Mouse (Mus musculus): ENCODE data around the gene Hist1h3i. TPM values are rescaled to one million over a fixed set of nuclear protein-coding genes. Genes with fewer than 3 reads are reported as not detected.

The Hist1h3i gene
- 55.7 and 74.2 TPM in 2 replicates for polyA plus RNA-seq (2015; fragmentation: Nextera tagmentation; extraction: Ambion mirVana)

GRCm38 (mm10) chr13:21783255-21783617, at the start of gene Hist1h3i:
Hist1h3i (minus strand) TSS chr13:21783370.

GRCm38 (mm10) chr13:21831418-21832394, 48.5 kb upstream of the Hist1h3i start, which contains the start of gene Hist1h4n:
Hist1h4n (minus strand) TSS chr13:21832196.

GRCm38 (mm10) chr13:21811539-21811938, 28.4 kb upstream of the Hist1h3i start, which contains the start of gene Hist1h4m:
Hist1h4m (plus strand) TSS chr13:21811746.

GRCm38 (mm10) chr13:21810073-21810472, 26.9 kb upstream of the Hist1h3i start, which contains the start of the genes Hist1h2bq and Hist1h2ao:
Hist1h2bq (minus strand) TSS chr13:21810197.
Hist1h2ao (plus strand) TSS chr13:21810465.

GRCm38 (mm10) chr13:21786899-21787629, 3.9 kb upstream of the Hist1h3i start, which contains the start of the genes Hist1h2an and Hist1h2bp:
Hist1h2an (minus strand) TSS chr13:21787218.
Hist1h2bp (plus strand) TSS chr13:21787461.

GRCm38 (mm10) chr13:21779767-21780731, 3.1 kb downstream of the Hist1h3i start, which contains the start of gene Hist1h1b:
Hist1h1b (minus strand) TSS chr13:21780625.

GRCm38 (mm10) chr13:21753524-21754285, 29.5 kb downstream of the Hist1h3i start, which contains the start of the genes Hist1h2ak and Hist1h2bn:
Hist1h2ak (minus strand) TSS chr13:21753827.
Hist1h2bn (plus strand) TSS chr13:21754123.

GRCm38 (mm10) chr13:21750159-21751017, 32.8 kb downstream of the Hist1h3i start, which contains the start of gene Hist1h4k:
Hist1h4k (minus strand) TSS chr13:21750505.

GRCm38 (mm10) chr13:21734906-21735767, 48.0 kb downstream of the Hist1h3i start, which contains the start of gene Hist1h4j:
Hist1h4j (plus strand) TSS chr13:21735064.

Small RNA genes lying within 50 kb of the gene (microRNA-seq; reads per million reads assigned to microRNA genes)
- gene Gm19658 (ENCODE audit: borderline replicate concordance, insufficient number of aligned reads) (not detected), gene Gm44346 (ENCODE audit: borderline replicate concordance, insufficient number of aligned reads) (not detected), gene Gm44454 (ENCODE audit: borderline replicate concordance, insufficient number of aligned reads) (not detected), gene Gm44466 (ENCODE audit: borderline replicate concordance, insufficient number of aligned reads) (not detected)

Other genes with a start within 250 kb of the Hist1h3i start
- gene Olfr1366, start 240.6 kb downstream of the Hist1h3i start, polyA plus RNA-seq (2015; fragmentation: Nextera tagmentation; extraction: Ambion mirVana): not detected in 2 replicates
- gene Olfr1535, start 223.5 kb downstream of the Hist1h3i start, polyA plus RNA-seq (2015; fragmentation: Nextera tagmentation; extraction: Ambion mirVana): not detected in 2 replicates
- not detected in 2 replicates for gene Olfr1364, start 201.6 kb downstream of the Hist1h3i start, polyA plus RNA-seq (2015; fragmentation: Nextera tagmentation; extraction: Ambion mirVana)
- not detected in 2 replicates for gene Olfr1362, start 169.3 kb downstream of the Hist1h3i start, polyA plus RNA-seq (2015; fragmentation: Nextera tagmentation; extraction: Ambion mirVana)
- gene Olfr11, start 140.9 kb downstream of the Hist1h3i start, polyA plus RNA-seq (2015; fragmentation: Nextera tagmentation; extraction: Ambion mirVana): not detected in 2 replicates
- gene Olfr1361, start 120.0 kb downstream of the Hist1h3i start, polyA plus RNA-seq (2015; fragmentation: Nextera tagmentation; extraction: Ambion mirVana): not detected in 2 replicates
- gene Olfr1360, start 106.0 kb downstream of the Hist1h3i start, polyA plus RNA-seq (2015; fragmentation: Nextera tagmentation; extraction: Ambion mirVana): not detected in 2 replicates
- gene Olfr1359, start 85.3 kb downstream of the Hist1h3i start, polyA plus RNA-seq (2015; fragmentation: Nextera tagmentation; extraction: Ambion mirVana): not detected in 2 replicates
- gene Hist1h2bl, start 67.2 kb downstream of the Hist1h3i start, polyA plus RNA-seq (2015; fragmentation: Nextera tagmentation; extraction: Ambion mirVana): 1.4 TPM in 1 of 2 replicates, not detected in the other
- 6.6 and 14.9 TPM in 2 replicates for gene Hist1h2ai, start 66.9 kb downstream of the Hist1h3i start, polyA plus RNA-seq (2015; fragmentation: Nextera tagmentation; extraction: Ambion mirVana)
- gene Hist1h3h, start 65.7 kb downstream of the Hist1h3i start, polyA plus RNA-seq (2015; fragmentation: Nextera tagmentation; extraction: Ambion mirVana): 0.38 and 2.1 TPM in 2 replicates
- 1.1 and 1.3 TPM in 2 replicates for gene Hist1h2bm, start 61.3 kb downstream of the Hist1h3i start, polyA plus RNA-seq (2015; fragmentation: Nextera tagmentation; extraction: Ambion mirVana)
- 0.39 and 0.77 TPM in 2 replicates for gene Hist1h4j, start 48.3 kb downstream of the Hist1h3i start, polyA plus RNA-seq (2015; fragmentation: Nextera tagmentation; extraction: Ambion mirVana)
- gene Hist1h4k, start 32.9 kb downstream of the Hist1h3i start, polyA plus RNA-seq (2015; fragmentation: Nextera tagmentation; extraction: Ambion mirVana): 2.2 and 2.5 TPM in 2 replicates
- 6.3 and 6.9 TPM in 2 replicates for gene Hist1h2ak, start 29.5 kb downstream of the Hist1h3i start, polyA plus RNA-seq (2015; fragmentation: Nextera tagmentation; extraction: Ambion mirVana)
- gene Hist1h2bn, start 29.2 kb downstream of the Hist1h3i start, polyA plus RNA-seq (2015; fragmentation: Nextera tagmentation; extraction: Ambion mirVana): 0.83 and 1.5 TPM in 2 replicates
- 9.0 and 13.0 TPM in 2 replicates for gene Hist1h1b, start 2.7 kb downstream of the Hist1h3i start, polyA plus RNA-seq (2015; fragmentation: Nextera tagmentation; extraction: Ambion mirVana)
- 7.6 and 8.2 TPM in 2 replicates for gene Hist1h2an, start 3.8 kb upstream of the Hist1h3i start, polyA plus RNA-seq (2015; fragmentation: Nextera tagmentation; extraction: Ambion mirVana)
- 1.4 and 1.8 TPM in 2 replicates for gene Hist1h2bp, start 4.1 kb upstream of the Hist1h3i start, polyA plus RNA-seq (2015; fragmentation: Nextera tagmentation; extraction: Ambion mirVana)
- gene Hist1h2bq, start 26.8 kb upstream of the Hist1h3i start, polyA plus RNA-seq (2015; fragmentation: Nextera tagmentation; extraction: Ambion mirVana): 1.4 and 6.7 TPM in 2 replicates
- 2.0 TPM in 1 of 2 replicates, not detected in the other for gene Hist1h2ao, start 27.1 kb upstream of the Hist1h3i start, polyA plus RNA-seq (2015; fragmentation: Nextera tagmentation; extraction: Ambion mirVana)
- not detected in 2 replicates for gene Hist1h4m, start 28.4 kb upstream of the Hist1h3i start, polyA plus RNA-seq (2015; fragmentation: Nextera tagmentation; extraction: Ambion mirVana)
- gene Hist1h4n, start 48.8 kb upstream of the Hist1h3i start, polyA plus RNA-seq (2015; fragmentation: Nextera tagmentation; extraction: Ambion mirVana): 5.7 and 5.9 TPM in 2 replicates
- 2,226 and 3,319 TPM in 2 replicates for gene Hist1h2ap, start 50.1 kb upstream of the Hist1h3i start, polyA plus RNA-seq (2015; fragmentation: Nextera tagmentation; extraction: Ambion mirVana)
- 1.6 and 7.1 TPM in 2 replicates for gene Hist1h2br, start 50.4 kb upstream of the Hist1h3i start, polyA plus RNA-seq (2015; fragmentation: Nextera tagmentation; extraction: Ambion mirVana)
- gene Zfp184, start 161.7 kb upstream of the Hist1h3i start, polyA plus RNA-seq (2015; fragmentation: Nextera tagmentation; extraction: Ambion mirVana): 3.3 and 5.1 TPM in 2 replicates
- not detected in 2 replicates for gene Pom121l2, start 197.8 kb upstream of the Hist1h3i start, polyA plus RNA-seq (2015; fragmentation: Nextera tagmentation; extraction: Ambion mirVana)
- 0.69 and 0.87 TPM in 2 replicates for gene Prss16, start 226.4 kb upstream of the Hist1h3i start, polyA plus RNA-seq (2015; fragmentation: Nextera tagmentation; extraction: Ambion mirVana)